Mouse (Mus musculus): ENCODE results near the gene Nfib.
"Not testable (repeated sequence)": the region's sequence is repeated elsewhere in the genome, so short reads cannot be mapped to it uniquely, and the experiment has no call there.

Gene Nfib

GRCm38 (mm10) chr4:82283536-82283935 is 422.0 kb downstream of the Nfib start:
- DNase-seq = no peak

DNA sequence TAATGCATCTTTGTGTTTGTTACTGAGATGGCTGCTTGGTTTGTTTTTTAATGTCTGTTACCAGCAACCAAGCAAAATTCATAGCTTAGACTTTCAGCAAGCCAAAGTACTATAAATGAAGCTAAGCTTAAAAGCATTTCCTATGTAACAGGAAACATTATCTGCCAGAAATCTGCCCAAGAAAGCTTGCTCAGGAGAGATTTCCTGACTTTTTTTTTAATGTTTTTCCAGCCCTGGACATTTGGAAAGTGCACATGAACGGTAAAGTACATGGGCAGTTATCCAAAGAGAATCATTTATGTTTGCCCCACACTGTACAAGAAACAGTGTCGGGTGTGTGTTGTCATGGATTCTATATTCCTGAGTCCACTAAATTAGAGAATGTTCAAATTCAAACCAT is 429.6 kb downstream of the Nfib start:
- DNase-seq = no peak

- DNase-seq = no peak
Measured at GRCm38 (mm10) chr4:82273049-82273754, 432.3 kb downstream of the Nfib start.

- no peak for DNase-seq
Measured at GRCm38 (mm10) chr4:82272099-82272498, 433.5 kb downstream of the Nfib start.

GRCm38 (mm10) chr4:82271547-82271946 is 434.0 kb downstream of the Nfib start:
- no peak for DNase-seq

DNA sequence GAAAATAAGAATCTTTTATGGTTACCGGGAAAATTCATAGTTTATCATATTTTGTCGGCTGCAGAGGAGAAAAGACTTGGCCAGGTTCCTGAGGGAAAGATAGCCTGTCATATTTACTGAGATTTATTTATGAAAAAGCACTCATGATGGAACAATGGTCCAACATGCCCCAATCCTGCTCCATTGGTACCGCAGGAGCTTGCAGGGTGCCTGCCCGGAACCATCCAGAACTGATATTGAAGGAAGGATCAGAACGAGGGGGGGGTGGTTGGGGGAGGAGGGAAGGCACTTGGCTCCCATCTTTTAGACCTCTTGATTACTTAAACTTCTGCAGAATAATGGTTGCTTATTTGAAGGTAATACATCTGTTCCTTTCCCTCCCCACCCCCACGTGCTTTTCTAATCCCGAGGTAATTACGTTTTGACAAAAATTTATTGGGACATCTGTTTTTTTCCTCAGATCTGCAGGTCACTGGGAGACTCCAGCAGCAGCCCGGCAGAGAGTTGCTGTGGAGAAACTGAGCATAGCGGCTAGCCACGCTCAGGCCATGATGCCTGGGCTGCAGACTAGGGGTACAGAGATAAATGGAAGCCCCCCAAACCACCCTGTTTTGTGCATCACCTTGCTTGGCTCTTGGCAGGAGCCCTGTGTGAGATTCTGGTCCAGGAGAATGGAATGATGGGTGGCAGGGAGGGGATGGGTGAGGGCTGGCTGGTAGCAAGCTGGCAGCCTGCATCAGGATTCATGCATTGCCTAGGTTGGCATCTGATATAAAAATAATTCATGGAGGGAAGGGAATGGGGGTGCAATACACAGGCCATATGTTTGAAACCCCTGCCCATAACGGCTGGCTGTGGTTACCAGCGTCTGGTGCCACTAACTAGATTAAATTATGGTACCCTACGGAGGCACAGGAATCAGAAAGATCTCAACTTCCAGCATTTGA is 437.4 kb downstream of the Nfib start:
- no peak for DNase-seq

- DNase-seq = no peak
Measured at GRCm38 (mm10) chr4:82266066-82266619, 439.4 kb downstream of the Nfib start.

DNA sequence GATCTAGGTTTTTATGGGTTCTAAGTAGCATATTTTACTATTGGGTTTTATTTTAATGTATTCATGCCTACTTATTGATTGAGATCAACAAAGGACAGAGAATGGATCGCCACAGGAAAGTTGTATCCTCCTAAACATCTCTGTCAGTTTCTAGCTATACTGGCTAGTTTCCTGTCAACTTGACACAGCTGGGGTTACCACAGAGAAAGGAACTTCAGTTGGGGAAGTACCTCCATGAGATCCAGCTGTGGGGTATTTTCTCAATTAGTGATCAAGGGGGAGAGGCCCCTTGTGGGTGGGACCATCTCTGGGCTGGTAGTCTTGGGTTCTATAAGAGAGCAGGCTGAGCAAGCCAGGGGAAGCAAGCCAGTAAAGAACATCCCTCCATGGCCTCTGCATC is 447.0 kb downstream of the Nfib start:
- not testable (repeated sequence) for DNase-seq

- no peak for DNase-seq
Measured at GRCm38 (mm10) chr4:82252054-82252453, 453.5 kb downstream of the Nfib start.

DNA sequence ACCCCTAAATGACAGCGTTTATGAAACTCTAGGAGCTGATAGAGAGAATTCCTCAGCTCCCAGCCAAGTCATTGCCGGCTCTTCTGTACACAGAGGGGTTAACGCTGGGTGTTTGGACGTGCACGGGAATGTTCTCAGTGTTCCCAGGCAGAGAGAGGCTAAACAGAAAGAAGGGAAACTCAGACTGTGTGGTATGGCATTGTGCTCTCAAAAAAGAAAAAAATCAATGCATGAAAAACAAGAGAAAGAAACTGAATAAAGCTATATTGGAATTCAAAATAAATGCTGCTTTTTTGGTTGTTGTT is 455.2 kb downstream of the Nfib start:
- no peak for DNase-seq

- no peak for DNase-seq
Measured at GRCm38 (mm10) chr4:82249518-82250354, 455.8 kb downstream of the Nfib start.

GRCm38 (mm10) chr4:82248961-82249360 is 456.6 kb downstream of the Nfib start:
- DNase-seq = no peak

GRCm38 (mm10) chr4:82248031-82248430 is 457.5 kb downstream of the Nfib start:
- no peak for DNase-seq

GRCm38 (mm10) chr4:82246290-82246689 is 459.3 kb downstream of the Nfib start:
- DNase-seq = no peak
